Mouse (Mus musculus): ENCODE measurements around the gene Thsd4.

DNA sequence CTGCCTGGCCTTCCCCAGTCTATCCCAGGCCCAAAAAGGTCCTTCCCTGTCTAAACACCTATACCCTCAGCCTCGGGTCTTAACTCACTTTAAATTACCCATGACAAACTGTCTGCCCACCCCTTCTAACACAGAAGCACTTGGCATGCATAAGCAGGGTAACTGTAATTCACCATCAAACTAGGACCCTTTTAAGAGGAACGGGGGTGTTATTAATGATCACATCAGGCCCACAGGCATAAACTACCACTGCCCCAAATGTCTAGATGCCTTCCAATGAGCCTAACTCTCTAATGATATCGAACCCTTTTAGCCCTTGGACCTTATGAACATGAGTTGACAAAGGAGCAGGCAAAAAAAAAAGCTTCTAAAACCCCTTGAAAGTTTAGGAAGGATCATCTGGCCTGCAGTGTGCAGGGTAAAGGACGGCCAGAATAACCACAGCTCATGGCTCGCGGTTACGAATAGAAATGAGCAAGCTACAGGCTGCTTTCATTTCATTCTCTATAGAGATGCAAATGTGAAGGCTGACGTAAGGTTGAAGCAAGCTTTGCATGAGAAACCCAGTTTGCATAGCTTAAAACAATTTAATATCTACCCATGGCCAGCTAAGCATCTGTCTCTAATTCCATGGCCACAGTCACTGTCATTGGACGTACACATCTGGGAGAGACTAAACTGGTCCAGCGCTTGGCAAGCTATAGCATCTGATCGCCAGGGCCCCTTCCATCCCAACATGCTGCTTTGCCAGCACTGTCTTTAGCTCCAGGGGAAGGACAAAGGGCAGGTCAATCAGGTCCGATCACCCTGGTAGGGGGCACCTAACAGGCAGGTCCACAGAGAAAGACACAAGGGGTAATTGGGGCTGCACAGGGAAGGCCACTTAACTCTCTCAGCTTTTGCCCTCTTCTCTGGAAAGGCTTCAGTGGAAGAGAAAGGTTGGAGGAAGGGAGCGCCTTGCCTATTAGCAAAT, 61.5 kb downstream of the Thsd4 start:
- TF ChIP-seq POLR2A (IDR thresholded peaks at IDR 0.05; ENCODE audit: borderline replicate concordance, control insufficient read depth, low read depth, low read length) (no peak), CTCF (IDR thresholded peaks at IDR 0.05; ENCODE audit: control insufficient read depth, insufficient read depth, low read length) (no peak)
